Mouse (Mus musculus) kidney, embryonic 15.5 days (tissue): Measurements from ENCODE around the gene Atg10. TPM values are rescaled to one million over a fixed set of nuclear protein-coding genes. Genes with fewer than 3 reads are reported as not detected.
"Not testable (repeated sequence)": the region's sequence is repeated elsewhere in the genome, so short reads cannot be mapped to it uniquely, and the experiment has no call there.

Source experiments
- ATAC-seq: fragments of 200-750 bp; cut with Nextera tagmentation; replicated peaks from 2 replicates; pipeline ENCODE4 v1.8.0; 2017; ENCODE audit warnings: moderate TSS enrichment; ENCODE audit not compliant: low FRiP score
- H3K27ac ChIP-seq: fragments of 300-500 bp; sonication (generic); 2 replicates; pipeline ENCODE4 v1.5.1; 2015; ENCODE audit warnings: mild to moderate bottlenecking, inconsistent platforms
- H3K27me3 ChIP-seq: fragments of 300-500 bp; sonication (generic); 2 replicates; pipeline ENCODE4 v1.6.1; 2015; ENCODE audit warnings: inconsistent platforms
- H3K36me3 ChIP-seq: fragments of 300-500 bp; sonication (generic); 2 replicates; pipeline ENCODE4 v1.6.1; 2015; ENCODE audit warnings: inconsistent platforms
- H3K4me1 ChIP-seq: fragments of 300-500 bp; sonication (generic); 2 replicates; pipeline ENCODE4 v1.6.1; 2015; ENCODE audit warnings: inconsistent platforms
- H3K4me2 ChIP-seq: fragments of 300-500 bp; sonication (generic); 2 replicates; pipeline ENCODE4 v1.6.1; 2015; ENCODE audit warnings: moderate library complexity, mild to moderate bottlenecking, inconsistent platforms
- H3K4me3 ChIP-seq: fragments of 300-500 bp; sonication (generic); replicated peaks from 2 replicates; pipeline ENCODE4 v1.5.1; 2015; ENCODE audit warnings: mild to moderate bottlenecking, inconsistent platforms
- H3K9ac ChIP-seq: fragments of 300-500 bp; sonication (generic); 2 replicates; pipeline ENCODE4 v1.6.1; 2015; ENCODE audit warnings: mild to moderate bottlenecking, inconsistent platforms
- H3K9me3 ChIP-seq: fragments of 300-500 bp; sonication (generic); replicated peaks from 2 replicates; pipeline ENCODE4 v1.6.1; 2016; ENCODE audit warnings: inconsistent platforms
- WGBS: fragments of 180-500 bp; shearing (Covaris S2); methylation state at CpG from one replicate; pipeline ENCODE4 v1.1.7; 2015; ENCODE audit warnings: mixed read lengths; 5-methylcytosine and 5-hydroxymethylcytosine counted together
- polyA plus RNA-seq: library from polyadenylated mRNA; unstranded; fragments of >200 nt; fragmentation: Nextera tagmentation; extraction: Ambion mirVana; gene quantifications from 2 replicates; pipeline ENCODE4 v1.2.1, GENCODE M21; 2015

Atg10 gene
- 12.6 and 13.4 TPM in 2 replicates for polyA plus RNA-seq

DNA sequence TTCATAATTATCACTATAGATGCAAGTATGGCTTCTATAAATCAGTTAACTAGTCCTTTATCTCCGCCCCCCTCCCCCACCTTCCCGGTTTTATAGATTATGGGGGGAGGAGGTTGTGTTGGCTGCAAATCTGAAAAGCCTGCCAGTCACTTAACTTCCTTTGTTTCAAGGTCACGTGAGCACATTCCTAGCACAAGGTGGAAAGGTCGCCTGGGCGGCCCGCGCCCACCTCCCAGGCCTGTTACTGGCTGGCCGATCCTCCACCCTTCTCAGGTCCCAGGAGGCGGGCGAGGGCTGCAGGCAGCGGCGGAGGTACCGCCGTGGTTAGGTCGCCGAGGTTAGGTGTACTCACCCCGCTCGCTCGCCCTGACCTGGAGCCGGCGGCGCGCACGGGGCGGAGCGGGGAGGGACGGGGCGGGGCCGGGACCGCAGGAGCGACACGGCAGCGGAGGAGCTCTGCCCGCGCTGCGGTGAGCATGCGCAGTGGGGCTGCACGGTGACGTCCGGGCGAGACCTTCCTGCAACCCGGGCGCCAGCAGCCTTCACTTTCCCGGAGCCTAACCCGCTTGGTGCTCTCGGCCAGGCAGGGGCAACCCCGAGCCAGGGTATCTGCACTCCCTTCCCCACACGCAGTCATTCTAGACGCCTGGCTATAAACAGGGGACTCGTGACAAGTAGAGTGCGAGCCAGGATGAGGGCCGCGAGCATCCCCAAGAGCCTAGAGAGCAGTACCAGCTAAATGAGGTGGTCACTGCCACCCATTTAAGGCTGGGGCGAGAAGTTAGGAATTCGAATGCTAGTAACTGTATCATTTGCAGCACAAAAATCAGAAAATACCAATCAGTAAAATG, at the start of gene Atg10:
Gene Atg10 (minus strand): TSS at position 382 of the 851 bp plus-strand sequence.
- peak within 1 kb of the TSS; percentile 69 for H3K9ac ChIP-seq
- peak within 1 kb of the TSS; percentile 62 for H3K4me2 ChIP-seq
- no peaks in the 10 kb centered on the region for H3K27me3 ChIP-seq
- H3K9me3 ChIP-seq = no peaks in the 10 kb centered on the region
- H3K36me3 ChIP-seq = no peaks in the 10 kb centered on the region
- H3K27ac ChIP-seq = peak within 1 kb of the TSS; percentile 98
- H3K4me1 ChIP-seq = peaks cover 11% of the 10 kb centered on the region; the same call in 1 of the 2 replicates
- WGBS = 2% methylated on average over 52 of the region's 55 CpGs
- ATAC-seq = peak; percentile 98
- peak within 1 kb of the TSS; percentile 69 for H3K4me3 ChIP-seq

GRCm38 (mm10) chr13:91252406-91252805, 28.6 kb upstream of the Atg10 start:
- ATAC-seq = no peak
- Histone ChIP-seq H3K36me3 (no peaks in the 10 kb centered on the region), H3K9ac (no peak overlapping the region), H3K4me2 (no peak overlapping the region), H3K27ac (no peak overlapping the region), H3K4me1 (0 out of 2 replicates have a peak, but pooled peaks cover 7% of the 10 kb centered on the region), H3K4me3 (no peak overlapping the region), H3K9me3 (no peaks in the 10 kb centered on the region), H3K27me3 (no peaks in the 10 kb centered on the region)
- 90% methylated on average over 3 of the region's 3 CpGs for WGBS

DNA sequence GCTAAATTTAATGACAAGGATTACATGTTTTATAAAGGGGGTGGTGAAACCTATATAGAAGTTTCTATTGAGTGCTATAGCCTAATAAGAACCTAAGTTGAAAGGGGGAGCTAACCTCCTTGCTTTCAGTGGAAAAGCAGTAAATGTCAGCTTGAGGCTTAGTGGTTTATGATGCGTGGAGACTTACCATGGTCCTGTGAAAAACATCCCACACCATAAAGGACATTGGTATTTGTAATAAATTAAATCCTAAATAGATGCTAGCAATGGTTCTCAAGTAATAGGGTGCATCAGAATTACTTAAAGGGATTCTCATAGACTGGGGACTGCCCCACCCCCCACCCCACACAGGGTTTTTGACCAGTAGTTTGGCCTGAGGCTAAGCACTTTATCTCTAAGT, 27.9 kb upstream of the Atg10 start:
- 26% methylated on average over 1 of the region's 1 CpGs for WGBS
- no peaks in the 10 kb centered on the region for H3K36me3 ChIP-seq
- ATAC-seq = peak; percentile 74
- no peaks in the 10 kb centered on the region for H3K27me3 ChIP-seq
- H3K9ac ChIP-seq = no peak overlapping the region
- 0 out of 2 replicates have a peak, but pooled peaks cover 7% of the 10 kb centered on the region for H3K4me1 ChIP-seq
- no peaks in the 10 kb centered on the region for H3K9me3 ChIP-seq
- H3K4me2 ChIP-seq = no peak overlapping the region
- no peak overlapping the region for H3K27ac ChIP-seq
- no peak overlapping the region for H3K4me3 ChIP-seq

- H3K9me3 ChIP-seq, H3K27ac ChIP-seq, H3K9ac ChIP-seq, H3K4me2 ChIP-seq, H3K4me3 ChIP-seq, H3K4me1 ChIP-seq, H3K27me3 ChIP-seq, H3K36me3 ChIP-seq, ATAC-seq: not testable (repeated sequence)
- 84% methylated on average over 2 of the region's 2 CpGs for WGBS
These were observed 26.3 kb upstream of the Atg10 start for GRCm38 (mm10) chr13:91250050-91250449.

DNA sequence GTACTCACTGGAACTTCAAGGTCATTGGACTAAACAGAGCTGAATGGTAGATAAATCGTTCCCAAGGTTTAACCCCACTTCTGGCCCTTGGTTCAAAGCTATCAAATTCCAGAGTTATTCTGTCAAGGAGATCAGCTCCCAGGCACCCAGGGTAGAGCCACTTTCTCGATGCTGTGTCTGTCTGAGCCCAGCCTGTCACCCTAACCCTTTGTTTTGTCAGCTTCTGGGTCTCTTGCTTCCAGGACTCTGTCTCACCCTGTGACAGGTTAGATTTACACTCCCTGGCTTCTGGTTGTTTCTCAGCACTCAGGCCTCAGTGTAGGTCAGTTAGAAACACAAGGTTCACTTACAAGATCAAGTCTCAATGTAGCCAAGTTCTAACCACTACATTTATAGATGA, 22.7 kb upstream of the Atg10 start:
- Histone ChIP-seq H3K4me2 (no peak overlapping the region), H3K27ac (no peak overlapping the region), H3K4me3 (no peak overlapping the region), H3K4me1 (0 out of 2 replicates have a peak, but pooled peaks cover 6% of the 10 kb centered on the region), H3K9me3 (no peaks in the 10 kb centered on the region), H3K9ac (no peak overlapping the region), H3K36me3 (no peaks in the 10 kb centered on the region), H3K27me3 (no peaks in the 10 kb centered on the region)
- ATAC-seq = peak; percentile 77
- 23% methylated on average over 2 of the region's 2 CpGs for WGBS

GRCm38 (mm10) chr13:91237976-91238375, 14.2 kb upstream of the Atg10 start:
- no peaks in the 10 kb centered on the region for H3K27me3 ChIP-seq
- 84% methylated on average over 3 of the region's 3 CpGs for WGBS
- H3K4me3 ChIP-seq = no peak overlapping the region
- H3K4me1 ChIP-seq = no peaks in the 10 kb centered on the region
- no peaks in the 10 kb centered on the region for H3K9me3 ChIP-seq
- no peak overlapping the region for H3K9ac ChIP-seq
- H3K27ac ChIP-seq = no peak overlapping the region
- no peak for ATAC-seq
- no peak overlapping the region for H3K4me2 ChIP-seq
- no peaks in the 10 kb centered on the region for H3K36me3 ChIP-seq

DNA sequence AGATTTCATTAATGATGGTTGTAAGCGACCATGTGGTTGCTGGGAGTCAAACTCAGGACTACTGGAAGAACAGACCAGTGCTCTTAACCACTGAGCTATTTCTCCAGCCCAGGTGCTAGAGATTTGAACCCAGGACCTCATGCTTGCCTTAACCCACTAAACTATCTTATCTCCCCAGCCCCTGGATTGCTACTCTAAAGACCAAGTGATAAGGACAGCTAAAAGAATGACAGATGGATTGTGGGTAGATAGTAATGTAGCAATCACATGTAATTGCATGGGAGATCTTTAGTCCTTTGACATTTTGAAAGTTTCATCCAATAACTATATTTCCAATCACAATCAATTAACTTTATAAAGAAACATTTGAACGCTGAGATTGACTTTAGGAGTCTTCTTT, 13.1 kb upstream of the Atg10 start:
- Histone ChIP-seq H3K4me1 (no peaks in the 10 kb centered on the region), H3K4me2 (no peak overlapping the region), H3K9ac (no peak overlapping the region), H3K27me3 (no peaks in the 10 kb centered on the region), H3K36me3 (no peaks in the 10 kb centered on the region), H3K4me3 (no peak overlapping the region), H3K9me3 (no peaks in the 10 kb centered on the region), H3K27ac (no peak overlapping the region)
- 71% methylated on average over 2 of the region's 2 CpGs for WGBS
- no peak for ATAC-seq

- H3K9me3 ChIP-seq = no peaks in the 10 kb centered on the region
- H3K9ac ChIP-seq = peak overlapping the region; percentile 69; the same call in 1 of the 2 replicates
- H3K4me2 ChIP-seq = peak overlapping the region; percentile 62
- peak overlapping the region; percentile 69 for H3K4me3 ChIP-seq
- peak overlapping the region; percentile 98 for H3K27ac ChIP-seq
- H3K36me3 ChIP-seq = no peaks in the 10 kb centered on the region
- 54% methylated on average over 2 of the region's 2 CpGs for WGBS
- ATAC-seq = peak; percentile 7
- H3K27me3 ChIP-seq = no peaks in the 10 kb centered on the region
- peaks cover 11% of the 10 kb centered on the region; the same call in 1 of the 2 replicates for H3K4me1 ChIP-seq
These were observed 658 bp upstream of the Atg10 start for GRCm38 (mm10) chr13:91224438-91224814.

DNA sequence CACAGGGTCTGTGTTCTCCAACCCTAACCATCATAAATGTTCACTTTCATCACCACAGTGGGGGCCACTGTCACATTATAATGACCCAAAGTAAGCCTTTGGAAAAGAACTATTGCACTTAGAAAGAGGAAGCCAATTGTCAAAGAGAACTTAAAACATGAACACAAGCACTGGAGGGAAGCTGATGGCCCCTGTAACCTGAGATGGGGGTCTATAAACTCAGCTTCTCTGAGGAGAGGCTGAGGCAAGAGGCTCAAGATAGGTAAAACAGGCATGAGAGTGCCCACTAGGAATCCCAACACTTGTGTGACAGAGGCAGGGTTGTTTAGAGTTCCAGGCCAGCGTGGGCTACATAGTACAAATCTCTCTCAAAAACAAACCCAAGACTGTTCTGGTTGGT, 705 bp downstream of the Atg10 start:
- peaks cover 11% of the 10 kb centered on the region; the same call in 1 of the 2 replicates for H3K4me1 ChIP-seq
- peak overlapping the region; percentile 62 for H3K4me2 ChIP-seq
- H3K9ac ChIP-seq = peak overlapping the region; percentile 69; the same call in 1 of the 2 replicates
- WGBS = 26% methylated on average over 1 of the region's 1 CpGs
- no peaks in the 10 kb centered on the region for H3K27me3 ChIP-seq
- H3K4me3 ChIP-seq = peak overlapping the region; percentile 69
- H3K27ac ChIP-seq = peak overlapping the region; percentile 98
- peak; percentile 44 for ATAC-seq
- H3K9me3 ChIP-seq = no peaks in the 10 kb centered on the region
- no peaks in the 10 kb centered on the region for H3K36me3 ChIP-seq

DNA sequence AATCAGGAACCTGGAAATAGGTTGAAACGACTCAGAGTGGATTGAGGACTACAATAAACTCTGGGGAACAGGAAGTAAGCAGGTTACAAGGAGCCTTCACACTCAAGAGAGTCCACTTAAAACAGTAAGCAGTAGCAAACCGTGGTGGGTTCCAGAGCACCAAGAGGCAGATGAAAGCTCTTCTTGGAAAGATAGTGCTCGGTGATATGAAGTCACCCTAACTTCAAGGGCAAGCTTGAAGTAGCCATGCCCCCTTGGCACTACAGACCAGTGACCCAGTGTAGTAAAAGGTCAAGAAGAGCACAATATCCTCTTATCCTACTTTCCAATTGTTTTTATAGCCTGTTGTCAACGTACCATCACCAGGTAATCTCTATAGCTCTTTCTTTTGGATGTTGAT, 2.1 kb downstream of the Atg10 start:
- H3K9ac ChIP-seq = no peak overlapping the region
- no peak overlapping the region for H3K4me2 ChIP-seq
- H3K36me3 ChIP-seq = no peaks in the 10 kb centered on the region
- 72% methylated on average over 4 of the region's 4 CpGs for WGBS
- ATAC-seq = no peak
- no peak overlapping the region for H3K27ac ChIP-seq
- H3K4me1 ChIP-seq = peaks cover 11% of the 10 kb centered on the region; the same call in 1 of the 2 replicates
- H3K4me3 ChIP-seq = no peak overlapping the region
- H3K9me3 ChIP-seq = no peaks in the 10 kb centered on the region
- H3K27me3 ChIP-seq = no peaks in the 10 kb centered on the region

DNA sequence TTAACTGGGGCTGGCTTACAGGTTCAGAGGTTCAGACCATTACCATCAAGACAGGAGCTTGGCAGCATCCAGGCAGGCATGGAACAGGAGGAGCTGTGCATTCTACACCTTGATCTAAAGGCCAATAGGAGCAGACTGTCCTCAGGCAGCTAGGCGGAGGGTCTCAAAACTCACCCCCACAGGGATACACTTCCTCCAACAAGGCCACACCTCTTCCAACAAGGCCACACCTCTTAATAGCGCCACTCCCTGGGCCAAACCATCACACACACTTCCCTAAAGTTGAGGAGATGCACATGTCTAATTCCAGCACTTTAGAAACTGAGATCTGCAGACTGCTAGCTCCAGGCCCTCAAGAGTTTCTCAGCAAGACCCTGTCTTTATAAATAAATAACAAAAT, 6.1 kb downstream of the Atg10 start:
- Histone ChIP-seq H3K36me3 (no peaks in the 10 kb centered on the region), H3K27me3 (no peaks in the 10 kb centered on the region), H3K9me3 (no peaks in the 10 kb centered on the region), H3K27ac (no peak overlapping the region), H3K9ac (no peak overlapping the region), H3K4me1 (no peaks in the 10 kb centered on the region; the same call in 1 of the 2 replicates), H3K4me2 (no peak overlapping the region), H3K4me3 (no peak overlapping the region)
- WGBS = 80% methylated on average over 2 of the region's 2 CpGs
- ATAC-seq = no peak

DNA sequence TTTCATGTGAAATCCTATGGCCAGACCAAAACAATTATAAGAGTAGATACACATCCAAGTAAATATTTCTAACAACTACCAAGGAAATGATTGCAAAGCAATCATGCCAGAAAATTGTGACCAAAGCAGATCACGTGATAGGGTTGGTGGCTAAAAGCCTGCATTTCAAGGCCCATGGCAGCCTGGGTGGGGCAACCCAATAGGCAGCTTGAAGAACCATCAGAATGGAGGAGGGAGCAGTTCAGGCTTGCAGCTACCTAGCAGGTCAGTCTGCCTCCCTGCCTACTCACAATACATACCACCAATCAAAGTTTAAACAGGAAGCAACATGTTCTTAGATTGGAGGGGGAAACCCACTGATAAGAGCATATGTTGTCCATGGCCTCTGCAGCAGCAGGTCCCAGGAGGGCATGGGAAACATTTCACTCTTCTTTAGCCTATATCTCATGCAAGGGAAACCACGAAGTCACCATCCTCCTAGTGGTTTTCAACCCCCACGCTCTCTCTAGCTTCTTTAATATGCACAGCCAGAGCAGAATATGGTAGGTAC, 7.0 kb downstream of the Atg10 start:
- Histone ChIP-seq H3K9me3 (no peaks in the 10 kb centered on the region), H3K9ac (no peak overlapping the region), H3K36me3 (no peaks in the 10 kb centered on the region), H3K27me3 (no peaks in the 10 kb centered on the region), H3K4me1 (no peaks in the 10 kb centered on the region; the same call in 1 of the 2 replicates), H3K27ac (no peak overlapping the region), H3K4me2 (no peak overlapping the region), H3K4me3 (no peak overlapping the region)
- no peak for ATAC-seq
- 77% methylated on average over 3 of the region's 3 CpGs for WGBS
